Mouse (Mus musculus) thymus, adult 18-20 months (tissue): ENCODE data around the gene Kmt2c.
"Not testable (repeated sequence)": the region's sequence is repeated elsewhere in the genome, so short reads cannot be mapped to it uniquely, and the experiment has no call there.

Source experiments
- DNase-seq, 2 experiments: peaks; one replicate each; pipeline ENCODE4 v3.0.0; 2022; ENCODE audit warnings: mixed read lengths in 2 of 2

Gene Kmt2c

DNA sequence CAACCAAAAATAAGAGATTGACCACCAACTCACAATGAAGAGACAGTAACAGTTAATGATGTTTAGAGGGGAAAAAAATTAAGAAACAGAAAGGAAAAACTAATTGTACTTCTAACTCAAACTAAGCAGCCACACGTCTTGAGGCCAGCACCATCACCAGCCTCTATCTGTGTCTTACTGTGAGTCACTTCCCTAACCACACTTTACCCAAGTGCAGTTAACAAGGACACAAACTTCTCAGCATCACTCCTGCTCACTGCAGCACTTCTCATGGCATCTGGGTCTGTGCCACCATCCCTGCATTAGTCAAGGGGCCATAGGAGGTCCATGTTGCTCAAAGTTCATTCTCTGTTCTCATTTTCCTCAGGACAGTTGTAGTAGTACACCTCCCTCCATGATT is 131.5 kb downstream of the Kmt2c start:
- DNase-seq, result no peak

DNA sequence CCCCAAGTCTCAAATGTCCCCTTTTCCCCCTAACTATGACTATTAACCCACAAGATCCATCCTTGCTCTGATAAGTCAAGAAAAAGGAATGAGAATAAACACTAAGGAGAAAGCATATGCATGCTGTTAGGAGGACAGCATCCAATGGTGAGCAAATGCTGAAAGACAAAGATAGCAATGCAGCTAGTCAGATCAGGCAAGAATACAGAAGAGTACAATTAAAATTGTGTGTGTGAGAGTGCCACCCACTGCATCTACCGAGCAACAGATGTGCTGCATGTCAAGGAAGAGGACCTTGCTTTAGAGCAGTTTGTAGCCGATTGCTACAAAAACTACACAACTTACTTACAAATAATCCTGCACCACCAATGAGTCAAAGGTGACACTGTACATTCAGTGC is 145.1 kb downstream of the Kmt2c start:
- no peak for DNase-seq

DNA sequence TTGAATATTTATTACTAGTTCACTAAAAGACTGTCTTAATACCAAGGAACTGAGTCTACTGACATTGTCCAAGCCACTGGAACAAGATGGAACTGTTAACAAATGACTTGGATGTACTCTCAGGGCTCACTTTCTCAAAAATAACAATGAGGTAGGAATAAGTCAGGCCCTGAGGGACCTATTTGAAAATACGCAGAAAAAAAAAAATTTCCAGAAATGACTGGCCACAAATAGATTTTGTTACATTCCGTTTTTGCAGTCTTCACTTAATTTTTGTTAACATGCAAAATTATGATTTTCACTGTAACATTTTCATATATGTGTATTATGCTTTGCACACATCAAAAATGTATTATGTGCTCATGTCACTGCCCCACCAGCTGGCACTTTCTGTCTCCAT is 167.3 kb downstream of the Kmt2c start:
- DNase-seq, result no peak

DNA sequence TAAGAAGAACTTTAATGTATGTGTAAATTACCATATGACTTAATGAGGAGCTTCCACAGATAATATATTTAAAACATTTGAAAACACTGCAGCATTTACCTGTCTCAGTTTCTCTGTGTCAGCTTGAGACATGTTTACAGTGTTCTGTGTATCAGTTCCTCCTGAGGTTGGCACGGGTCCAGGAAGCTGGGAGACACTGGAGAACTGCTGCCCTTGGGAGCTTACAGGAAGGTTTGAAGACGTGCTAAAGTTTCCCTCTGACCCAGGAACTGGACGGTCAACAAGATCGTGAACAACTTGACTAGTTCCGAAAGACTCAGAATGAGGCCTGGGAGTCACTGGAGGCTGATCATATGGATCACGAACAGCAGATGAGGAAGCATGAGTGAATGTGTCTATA is 184.7 kb downstream of the Kmt2c start:
- DNase-seq, result no peak

DNA sequence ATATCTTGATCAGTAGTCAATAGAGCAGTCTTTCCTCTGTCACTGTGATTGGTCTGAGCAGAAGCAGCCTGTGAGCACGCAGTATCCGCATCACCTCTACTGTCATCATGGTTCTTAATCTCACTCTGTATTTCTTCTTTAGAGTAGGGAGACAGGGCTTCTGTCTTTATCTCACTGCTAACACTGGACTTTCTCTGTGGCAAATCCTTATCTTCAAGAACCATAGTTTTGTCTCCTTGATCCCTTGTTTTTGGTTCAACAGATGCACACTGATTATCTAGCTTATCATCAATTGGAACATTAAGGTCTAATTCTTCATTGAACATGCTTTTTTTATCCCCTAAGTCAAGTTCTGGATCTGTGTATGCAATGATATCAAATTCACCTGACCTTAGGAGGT is 188.4 kb downstream of the Kmt2c start:
- DNase-seq, result no peak

DNA sequence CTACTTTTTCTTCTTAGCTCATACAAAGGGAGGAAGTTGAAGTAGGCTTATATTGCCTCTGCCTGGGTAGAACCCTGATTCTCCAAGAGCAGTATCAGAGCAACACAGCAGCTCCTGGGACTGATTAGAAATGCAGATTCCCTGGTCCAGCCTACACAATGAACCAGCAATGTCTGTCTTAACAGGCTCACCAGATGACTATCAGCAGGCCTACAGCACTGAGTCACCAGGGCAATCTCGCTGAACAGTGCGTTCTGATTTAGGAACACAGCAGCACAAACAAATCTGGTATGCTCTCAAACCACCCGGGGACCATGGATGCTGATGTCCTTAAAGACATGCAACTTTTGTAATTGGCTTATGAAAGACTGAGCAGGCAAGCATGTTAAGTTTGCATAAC is 201.8 kb downstream of the Kmt2c start:
- DNase-seq, result no peak

DNA sequence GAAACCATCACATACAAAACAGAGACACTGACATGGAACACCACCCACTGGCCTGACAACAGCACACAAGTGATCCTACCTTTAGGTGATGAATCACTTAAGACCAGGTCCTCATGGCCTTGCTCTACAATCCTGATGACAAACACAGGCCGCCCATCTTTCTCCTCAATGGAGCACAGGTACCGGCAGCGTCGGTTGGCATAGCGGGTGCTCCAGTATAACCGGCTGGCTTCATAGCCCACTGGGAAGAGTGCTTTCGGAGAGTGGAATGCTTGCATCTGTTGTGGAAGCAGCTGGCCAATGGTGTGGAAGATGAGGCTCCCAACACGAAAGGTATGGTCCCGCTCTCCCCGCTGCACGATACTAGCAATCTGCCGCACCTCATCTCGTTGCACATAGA is 214.6 kb downstream of the Kmt2c start:
- DNase-seq, result no peak

DNA sequence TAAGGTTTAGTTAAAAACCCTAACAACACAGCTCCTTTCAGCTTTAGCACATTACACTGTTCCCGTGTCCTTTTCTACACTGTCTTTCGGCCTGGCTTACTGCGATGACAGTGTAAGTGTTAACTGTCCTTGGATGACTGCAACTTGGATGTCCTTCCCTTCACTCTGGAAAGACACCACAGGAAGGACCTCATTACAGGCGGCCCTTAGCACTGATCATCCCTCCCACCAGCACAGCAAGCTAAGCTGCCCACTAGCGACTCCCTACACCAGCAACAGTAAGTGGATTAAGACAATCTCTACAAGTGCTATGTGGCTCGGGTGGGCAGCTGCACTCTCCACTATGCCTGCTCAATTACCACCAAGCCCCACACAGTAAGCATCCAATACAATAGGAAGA is 222.2 kb downstream of the Kmt2c start:
- DNase-seq, result no peak

DNA sequence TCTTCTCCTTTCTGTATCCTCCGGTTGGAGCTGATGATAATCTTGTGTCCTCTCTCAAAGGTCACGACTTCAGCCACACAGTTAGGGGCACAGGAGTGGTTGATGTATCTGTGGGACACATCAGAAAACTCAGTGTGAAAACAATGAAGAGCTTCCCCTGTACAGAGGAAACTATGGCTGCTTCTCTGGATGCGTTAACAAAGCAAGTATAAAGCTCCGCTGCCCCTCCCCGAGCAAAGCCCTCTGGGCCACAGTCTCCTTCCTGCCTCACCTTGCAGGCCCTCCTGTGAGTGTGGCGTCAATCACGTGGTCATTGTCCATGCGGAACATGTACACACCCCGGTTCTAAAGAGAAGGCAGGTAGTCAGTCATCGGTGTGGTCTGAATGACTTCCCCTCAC is 223.0 kb downstream of the Kmt2c start:
- no peak for DNase-seq

DNA sequence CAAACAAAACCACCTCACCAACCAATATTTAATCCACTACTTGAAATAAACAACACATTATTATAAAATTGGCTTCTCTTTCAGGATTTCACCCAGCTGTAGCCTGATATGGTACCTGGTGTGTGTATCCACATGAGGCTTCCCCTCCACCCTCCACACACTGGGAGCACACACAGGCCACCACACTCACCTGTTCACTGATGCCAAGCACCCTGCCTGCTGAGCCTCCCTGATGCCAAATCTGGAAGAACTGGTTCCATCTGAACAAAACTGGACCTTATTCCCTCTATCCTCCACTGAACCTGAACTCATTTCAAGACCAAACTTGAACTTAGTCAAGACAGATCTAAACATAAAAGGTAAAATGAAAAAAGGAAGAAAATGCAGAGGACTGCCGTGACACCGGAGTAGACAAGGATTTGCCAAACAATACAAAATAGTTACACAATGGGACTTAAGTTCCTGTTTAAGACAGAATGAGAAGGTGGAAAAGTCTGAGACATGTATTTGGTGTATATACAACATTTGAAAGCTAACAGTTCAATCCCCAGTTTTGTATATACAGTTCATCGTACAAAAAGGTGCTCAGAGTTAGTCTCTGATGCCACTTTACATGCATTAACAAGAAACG is 230.2 kb downstream of the Kmt2c start:
- DNase-seq, result no peak

DNA sequence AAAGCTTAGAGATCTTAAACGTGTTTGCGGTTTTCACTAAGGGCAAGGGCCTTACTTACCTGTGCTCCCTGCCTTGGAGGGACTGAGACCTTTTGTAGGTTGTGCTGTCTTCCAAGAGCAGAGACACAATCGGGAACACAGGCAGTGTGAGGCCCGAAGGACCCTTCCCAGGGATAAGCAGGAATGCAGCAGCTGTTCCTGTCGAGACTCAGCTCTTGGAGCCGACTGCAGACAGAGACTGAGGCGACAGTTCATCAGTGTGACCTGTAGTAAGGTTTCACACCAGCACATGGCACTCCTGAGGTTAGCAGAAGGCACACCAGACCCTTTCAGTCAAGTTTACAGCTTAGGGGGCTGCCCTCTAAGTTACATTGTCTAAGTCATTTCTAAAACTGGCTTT is 236.3 kb downstream of the Kmt2c start:
- DNase-seq, result no peak

DNA sequence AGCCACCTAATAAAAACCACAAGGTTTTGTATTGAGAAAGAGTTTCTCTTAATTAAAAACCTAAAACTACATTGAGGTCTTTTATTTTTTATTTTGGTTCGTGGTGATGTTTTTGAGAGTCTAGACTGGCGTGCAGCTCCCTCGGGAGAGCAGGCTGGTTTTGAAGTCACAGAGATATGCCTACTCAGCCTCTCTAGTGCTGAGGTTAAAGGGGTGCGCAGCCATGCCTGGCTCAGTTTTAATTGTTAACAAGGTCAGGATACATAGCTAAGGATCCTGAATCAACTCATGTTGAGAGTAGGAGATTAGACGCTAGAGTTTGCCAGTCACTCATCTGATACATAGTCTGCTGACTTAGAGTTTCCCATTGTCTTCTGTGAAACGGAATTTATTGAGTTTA is 237.1 kb downstream of the Kmt2c start:
- no peak for DNase-seq

DNA sequence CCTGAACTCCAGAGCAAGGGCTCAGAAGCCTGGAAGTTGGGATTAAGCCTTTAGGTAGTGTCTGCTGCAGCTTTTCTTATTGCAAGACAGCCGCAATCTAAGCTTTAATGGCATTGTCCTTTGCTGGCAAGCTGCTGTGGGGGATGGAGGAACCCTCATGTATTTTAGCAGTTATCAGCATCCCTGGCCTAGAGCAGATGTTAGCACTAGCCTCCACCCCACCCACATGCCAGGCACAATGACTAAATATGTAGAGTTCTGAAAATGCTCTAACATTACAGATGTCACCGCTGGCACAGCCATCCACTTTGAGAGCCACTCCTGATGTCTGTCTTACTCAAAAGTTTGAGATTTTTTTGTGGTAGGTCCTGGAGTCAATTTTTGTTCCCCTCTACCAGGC is 241.9 kb downstream of the Kmt2c start:
- DNase-seq, result no peak

DNA sequence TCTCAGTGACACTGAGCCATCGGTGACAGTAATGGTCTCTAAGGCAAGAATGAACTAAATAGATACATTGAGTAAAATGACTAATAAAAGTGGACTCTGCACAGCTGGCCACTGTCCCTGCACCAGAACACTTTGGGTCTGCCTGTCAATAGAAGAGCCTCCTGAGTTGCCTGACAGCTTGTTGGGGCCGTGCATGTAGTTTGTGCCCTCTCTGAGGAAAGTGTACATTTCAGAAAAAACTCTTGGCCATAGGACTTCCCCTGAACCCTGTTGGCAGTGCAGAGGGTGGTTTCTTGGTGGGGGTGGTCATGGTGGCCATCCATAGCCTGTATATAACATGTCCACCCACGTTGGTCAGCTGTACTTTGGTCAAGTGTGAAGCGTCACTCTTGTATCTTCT is 244.1 kb downstream of the Kmt2c start:
- DNase-seq, result no peak

DNA sequence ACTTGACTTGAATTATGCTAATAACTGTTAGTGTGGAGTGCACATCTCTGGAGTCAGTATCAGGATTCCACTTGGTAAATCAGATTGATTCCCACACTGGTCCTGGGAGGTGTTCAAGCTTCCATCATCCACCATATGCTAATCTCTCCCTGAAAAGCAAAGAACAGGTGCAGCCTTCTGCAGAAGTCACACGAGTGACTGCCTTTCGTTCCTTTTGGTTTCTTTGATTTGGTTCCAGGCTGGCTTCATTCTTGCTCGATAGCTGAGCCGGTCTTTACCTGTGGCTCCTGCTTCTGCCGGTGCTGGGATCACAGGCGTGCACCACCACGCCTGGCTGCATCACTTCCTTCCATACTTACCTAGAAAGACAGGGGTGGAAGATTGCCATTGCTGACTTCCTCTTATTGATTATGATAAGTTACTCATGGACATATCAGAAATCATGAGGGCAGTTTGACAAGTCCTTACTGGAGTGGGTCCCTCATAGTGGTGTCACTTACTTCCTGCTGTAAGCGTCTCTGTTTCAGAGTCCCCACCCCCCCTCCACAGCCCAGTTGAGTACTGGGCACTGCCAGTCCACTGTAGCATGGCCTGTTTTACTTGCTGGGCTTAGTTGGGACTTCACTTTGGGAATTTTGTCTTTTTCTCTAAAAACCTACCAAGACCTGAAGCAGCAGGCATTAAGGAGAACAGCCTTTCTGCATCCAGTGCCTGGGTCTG is 245.6 kb downstream of the Kmt2c start:
- no peak for DNase-seq

DNA sequence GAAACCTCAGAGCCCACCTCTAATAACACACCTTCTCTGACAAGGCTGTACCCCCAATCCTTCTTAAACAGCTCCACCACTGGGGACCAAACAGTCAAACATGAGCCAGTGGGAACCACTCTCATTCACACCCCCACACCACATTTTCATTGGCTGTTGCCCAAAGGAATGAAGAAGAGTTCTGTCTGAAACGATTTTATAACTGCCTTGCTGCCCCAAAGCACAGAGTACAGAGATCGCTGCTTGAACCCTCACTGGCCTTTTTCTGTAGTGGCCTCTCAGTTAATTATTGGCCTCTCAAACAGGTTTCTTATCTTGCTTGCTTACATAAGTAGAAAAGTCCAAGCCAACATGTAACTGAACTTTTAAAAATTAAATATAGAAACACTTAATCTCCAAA is 246.2 kb downstream of the Kmt2c start:
- no peak for DNase-seq

DNA sequence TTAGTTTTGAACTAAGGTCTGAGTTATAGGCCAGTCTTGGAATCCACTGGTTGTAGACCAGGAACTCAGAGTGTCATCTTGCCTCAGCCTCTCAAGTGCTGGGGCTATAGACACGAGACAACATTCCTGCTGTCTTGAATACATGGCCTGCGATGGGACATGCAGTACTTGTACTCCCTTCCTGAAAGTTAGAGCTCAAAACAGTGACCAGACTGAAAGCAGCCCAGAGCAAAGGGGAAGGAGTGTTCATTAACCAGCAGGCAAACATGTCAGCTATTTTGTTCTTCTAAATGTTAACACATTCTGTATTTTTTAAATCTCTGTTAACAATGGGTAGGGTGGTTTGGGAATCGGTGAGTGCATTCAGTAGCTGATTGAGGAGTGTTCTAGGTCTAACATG is 251.5 kb downstream of the Kmt2c start:
- no peak for DNase-seq

DNA sequence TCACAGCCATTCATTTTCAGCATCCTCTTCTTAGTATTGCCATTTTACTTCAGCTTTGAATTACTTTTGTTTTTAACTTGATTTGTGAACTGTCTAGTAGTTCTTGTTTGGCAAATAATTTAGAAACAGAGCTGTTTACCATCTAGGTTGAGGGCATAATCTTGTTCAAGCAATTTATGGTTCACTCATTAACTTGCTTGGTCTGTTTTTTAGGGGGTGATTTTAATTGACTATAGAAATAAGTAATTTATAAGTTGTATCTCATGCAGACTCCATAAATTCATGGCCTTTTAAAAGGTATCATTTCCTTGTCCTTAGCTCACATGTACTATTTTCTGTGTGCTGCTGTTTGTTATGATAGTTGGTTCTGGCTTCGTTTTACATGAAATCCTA is 252.1 kb downstream of the Kmt2c start:
- DNase-seq, result no peak

DNA sequence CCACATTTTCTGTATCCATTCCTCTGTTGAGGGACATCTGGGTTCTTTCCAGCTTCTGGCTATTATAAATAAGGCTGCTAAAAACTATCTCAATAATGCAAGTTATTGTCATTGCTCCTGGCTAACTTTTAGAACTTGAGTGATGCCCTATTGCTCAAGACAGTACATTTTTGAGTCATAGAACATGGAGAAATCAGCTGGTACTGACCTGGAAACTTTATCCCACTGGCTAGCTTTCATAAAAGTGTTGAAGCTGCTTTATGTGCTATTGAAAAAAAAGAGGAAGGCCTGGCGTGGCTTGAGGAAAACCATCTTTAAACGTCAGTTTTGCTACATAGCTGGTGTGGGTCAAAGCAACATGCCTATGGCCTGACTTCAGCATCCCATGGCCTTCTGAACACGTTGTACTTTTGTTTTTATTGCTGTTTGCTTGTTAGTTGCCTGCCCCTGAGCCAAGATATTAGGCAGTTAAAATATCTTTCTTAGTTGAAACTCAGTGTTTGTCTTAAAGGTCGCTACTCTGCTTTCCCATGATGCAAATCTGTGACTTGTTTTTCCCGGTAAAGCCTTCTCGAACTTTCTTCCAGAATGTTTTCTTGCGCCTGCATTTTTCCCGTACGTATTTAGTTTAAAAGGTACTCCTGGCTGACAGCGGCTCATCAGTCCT is 252.6 kb downstream of the Kmt2c start:
- DNase-seq, result no peak

DNA sequence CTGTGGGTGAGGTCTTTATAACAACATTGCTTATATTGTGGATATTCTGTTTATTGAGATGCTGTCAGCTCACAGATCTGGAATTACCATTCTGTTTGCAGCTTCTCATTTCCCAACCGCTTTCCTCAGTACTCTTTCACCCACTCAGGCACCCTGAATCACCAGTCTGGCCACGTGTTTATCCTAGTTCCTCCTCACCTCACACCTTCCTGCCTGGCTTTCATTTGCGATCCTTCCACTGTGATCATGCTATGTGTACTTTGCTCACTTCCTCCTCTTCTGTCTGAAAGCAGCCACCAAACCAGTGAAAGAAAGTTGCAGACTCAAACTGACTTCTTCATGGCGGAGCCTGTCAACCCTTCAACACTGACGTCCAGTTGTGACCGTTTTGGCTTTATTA is 255.5 kb downstream of the Kmt2c start:
- no peak for DNase-seq

DNA sequence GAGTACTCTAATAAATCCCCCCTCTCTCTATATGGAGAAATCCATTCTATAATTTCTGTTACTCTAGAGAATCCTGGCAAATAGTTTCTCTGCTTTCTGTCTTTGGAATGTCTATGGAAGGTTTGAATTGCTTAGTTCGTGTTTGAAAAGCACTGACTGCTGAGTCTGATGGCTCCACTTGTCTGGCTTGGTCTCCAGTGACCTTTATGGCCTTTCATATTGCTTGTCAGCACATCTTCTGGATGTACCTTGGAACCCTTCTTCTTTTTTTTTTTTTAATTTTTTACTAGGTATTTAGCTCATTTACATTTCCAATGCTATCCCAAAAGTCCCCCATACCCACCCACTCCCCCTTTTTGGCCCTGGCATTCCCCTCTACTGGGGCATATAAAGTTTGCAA is 274.2 kb downstream of the Kmt2c start:
- DNase-seq, result not testable (repeated sequence)

DNA sequence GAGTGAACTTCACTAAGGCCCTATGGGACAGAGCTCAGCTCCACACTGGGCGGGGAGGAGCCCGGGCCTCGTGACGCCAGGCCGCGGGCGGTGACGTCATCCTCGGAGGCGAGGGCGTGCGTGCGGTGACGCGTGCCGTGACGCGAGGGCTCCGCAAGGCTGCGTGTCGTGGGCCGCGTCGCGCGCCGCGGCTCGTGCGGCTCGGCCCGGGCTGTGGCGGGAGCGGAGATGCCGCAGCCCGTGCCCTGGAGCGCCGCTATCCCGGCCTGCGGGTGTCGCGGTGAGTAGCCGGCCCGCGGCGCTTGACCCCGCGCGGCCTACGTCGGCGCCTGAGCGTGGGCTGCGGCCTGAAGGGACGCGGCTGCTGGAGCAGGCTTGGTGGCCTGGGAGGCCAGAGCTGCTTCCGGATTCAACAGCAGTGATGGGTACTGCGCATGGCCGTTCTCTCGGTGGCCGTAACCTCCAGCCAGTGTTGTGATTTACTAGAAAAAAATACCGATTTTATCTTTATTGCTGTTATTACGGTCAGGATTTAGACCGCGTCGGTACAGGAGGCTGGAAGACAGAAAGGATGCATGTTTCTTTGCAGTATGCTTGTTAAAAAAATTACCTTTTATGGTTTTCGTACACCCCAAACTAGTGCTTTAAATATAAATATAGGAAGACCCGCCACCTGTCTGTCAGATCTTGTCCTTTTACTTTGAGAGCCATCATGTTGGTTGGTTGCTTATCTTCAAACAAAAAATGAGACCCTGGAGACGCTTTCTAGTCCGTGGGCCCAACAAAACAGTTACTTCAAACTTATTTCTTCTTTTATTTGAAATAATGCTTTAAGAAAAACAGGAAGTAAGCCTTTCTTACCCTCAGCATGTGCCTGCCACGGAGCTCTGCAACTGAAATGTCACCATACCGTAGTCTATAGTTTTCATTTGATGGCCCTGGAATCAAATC is 275.6 kb downstream of the Kmt2c start, which contains the start of gene E130116L18Rik:
TSS of gene E130116L18Rik (minus strand) at position 402 of the 951 bp plus-strand sequence.
- DNase-seq, result peak; percentile 65 to 71
